Mouse (Mus musculus): ENCODE measurements around the gene Lbhd2.
A peak's percentile ranks its signal among the peaks of the same experiment; 100 is the strongest.

The Lbhd2 gene

DNA sequence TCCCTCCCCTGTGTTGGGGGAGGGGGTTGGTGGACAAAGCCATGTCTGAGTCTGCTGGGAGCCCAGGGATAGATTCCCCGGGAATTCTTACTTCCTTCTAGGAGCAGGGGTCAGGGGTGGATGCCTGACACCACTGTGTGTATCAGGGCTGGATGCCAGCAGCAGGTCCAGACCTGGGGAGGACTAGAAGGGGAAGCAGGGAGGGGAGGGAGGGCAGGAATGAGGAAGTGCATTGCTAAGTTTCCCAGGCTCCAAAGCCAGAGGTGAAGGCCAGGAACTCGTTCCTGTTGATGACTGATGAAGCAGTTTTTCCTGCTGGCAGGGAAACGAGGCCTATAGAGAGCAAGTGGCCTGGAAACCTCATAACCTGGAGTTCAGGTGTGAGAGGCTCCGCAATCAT is 25.5 kb downstream of the Lbhd2 start:
- no peak for DNase-seq (ENCODE audit: low spot score)

DNA sequence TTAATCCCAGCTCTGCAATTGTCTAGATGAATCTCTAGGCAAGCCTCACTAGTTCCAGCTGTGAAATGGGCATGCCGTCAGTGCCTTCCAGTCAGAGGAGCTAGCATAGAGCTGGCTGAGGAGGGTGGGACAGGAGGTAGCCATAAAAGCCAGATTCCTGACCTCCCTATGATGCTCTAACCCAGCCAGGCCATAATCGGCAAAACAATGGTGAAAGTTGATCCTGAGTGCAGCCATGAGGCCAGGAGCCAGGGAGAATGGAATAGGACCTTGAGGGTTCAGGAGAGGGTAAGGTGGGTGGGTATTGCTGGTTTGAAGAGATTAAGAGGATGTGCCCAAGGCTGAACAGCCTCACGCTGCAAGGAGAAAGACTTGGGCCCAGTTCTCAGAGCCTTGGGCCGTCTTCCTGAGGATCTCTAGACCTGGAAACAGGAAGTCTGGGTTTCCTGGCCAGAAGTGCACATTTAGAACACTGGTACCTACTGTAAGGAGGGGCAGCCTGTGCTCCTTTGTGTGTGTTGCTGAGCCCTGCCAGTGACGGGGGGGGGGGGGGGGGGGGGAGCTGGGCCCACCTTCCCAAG is 26.2 kb downstream of the Lbhd2 start:
- no peak for DNase-seq (ENCODE audit: low spot score)

- no peak for DNase-seq (ENCODE audit: low spot score)
These were observed 27.6 kb downstream of the Lbhd2 start for GRCm38 (mm10) chr12:111434164-111434744.

DNA sequence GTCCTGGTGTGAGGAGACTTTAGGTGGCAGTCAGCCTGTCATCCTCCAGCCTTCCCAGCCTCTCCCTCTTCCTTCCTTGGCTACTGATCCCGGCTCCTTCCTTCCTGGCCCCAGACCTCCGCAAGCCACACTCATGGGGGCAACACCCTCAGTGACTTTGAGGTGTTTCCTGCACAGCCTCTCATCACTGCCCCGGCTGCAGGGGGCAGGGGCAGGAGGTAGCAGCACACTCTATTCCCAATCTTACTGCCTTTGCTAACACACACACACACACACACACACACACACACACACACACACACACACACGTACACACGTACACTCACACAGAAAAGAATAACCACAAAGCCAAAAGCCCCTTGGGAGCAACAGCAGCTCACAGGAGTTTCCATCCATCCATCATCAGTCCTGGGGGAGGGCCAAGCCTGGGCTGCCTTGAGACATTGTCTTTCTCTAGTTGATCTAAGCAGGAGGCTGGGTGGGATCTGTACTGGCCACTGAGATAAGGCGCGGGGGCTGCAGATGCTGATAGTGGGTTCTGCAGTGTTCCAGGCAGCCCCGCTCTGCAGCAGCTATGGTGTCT is 28.2 kb downstream of the Lbhd2 start:
- DNase-seq (ENCODE audit: low spot score), result peak; percentile 73

- DNase-seq (ENCODE audit: low spot score), result no peak
These were observed 29.6 kb downstream of the Lbhd2 start for GRCm38 (mm10) chr12:111436170-111436569.

DNA sequence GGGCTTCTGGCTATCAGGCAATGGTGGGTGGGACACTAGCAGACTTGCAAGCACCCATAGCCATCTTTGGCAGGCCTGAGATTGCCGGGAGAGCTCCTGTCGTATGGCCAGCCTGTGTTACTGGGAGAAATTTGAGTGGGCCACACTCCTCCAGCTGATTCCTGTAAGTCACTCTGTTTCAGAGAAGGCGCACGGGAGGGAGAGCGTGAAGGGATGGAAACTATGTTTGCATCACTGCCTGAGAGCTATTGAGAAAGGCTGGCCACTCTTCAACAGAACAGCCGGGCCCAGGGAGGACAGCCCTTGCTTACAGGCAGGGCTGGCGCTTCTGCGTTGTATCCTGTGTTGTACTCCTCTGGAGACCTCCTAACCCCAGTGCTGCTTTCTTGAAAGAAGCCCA is 30.0 kb downstream of the Lbhd2 start:
- no peak for DNase-seq (ENCODE audit: low spot score)

GRCm38 (mm10) chr12:111437222-111437900 is 30.8 kb downstream of the Lbhd2 start:
- DNase-seq (ENCODE audit: low spot score), result no peak

DNA sequence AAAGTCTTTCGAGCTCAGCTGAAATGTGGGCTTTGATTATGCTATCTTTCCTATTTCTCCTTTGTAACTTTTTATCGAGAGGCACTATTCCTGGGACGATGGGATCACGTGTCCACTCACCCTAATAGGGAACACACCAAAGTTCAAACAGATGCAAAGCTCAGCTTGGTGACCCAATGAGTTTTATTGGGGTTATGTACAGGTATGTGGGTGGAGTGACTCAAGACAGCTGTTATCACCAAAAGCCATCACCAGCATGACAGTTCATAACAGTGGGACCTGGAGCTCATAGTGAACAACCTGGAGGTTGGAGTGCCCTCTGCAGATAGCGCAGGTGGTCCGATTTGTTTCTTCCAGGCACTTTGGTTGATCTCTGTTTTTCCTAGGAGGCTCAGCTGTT is 32.2 kb downstream of the Lbhd2 start:
- DNase-seq (ENCODE audit: low spot score), result no peak

DNA sequence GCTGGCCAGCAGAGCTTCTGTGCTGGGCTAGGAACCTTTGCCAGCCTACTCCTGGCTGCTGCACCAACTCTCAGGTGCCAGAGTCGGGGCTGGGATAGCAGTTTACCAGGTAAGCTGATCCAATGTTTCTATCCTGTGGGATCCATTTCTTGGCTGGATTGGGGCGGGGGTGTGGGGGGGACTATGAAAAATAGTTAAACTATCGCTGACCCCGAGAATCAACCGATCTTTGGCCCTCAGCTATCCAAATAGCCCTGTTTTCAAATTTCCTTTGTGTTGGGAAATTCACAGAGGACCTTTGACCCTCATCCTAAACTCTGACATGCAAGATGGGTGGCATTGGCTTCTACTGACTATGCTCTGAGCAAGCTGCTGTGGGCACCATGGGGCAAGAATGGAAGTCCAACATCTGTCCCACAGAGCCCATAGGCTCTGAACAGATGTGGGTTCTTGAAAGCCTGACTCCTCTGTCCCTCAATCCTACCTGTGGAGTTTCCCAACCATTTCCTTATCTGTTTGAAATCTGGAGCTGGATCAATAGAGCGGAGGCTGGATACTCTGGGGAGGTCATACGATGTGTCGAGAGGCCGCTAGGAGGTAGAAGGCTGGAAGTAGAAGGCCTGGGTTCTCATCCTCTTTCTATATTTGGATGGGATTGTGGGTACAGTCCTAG is 34.2 kb downstream of the Lbhd2 start:
- DNase-seq (ENCODE audit: low spot score), result no peak

- DNase-seq (ENCODE audit: low spot score), result no peak
These were observed 34.9 kb downstream of the Lbhd2 start for GRCm38 (mm10) chr12:111441523-111441922.

GRCm38 (mm10) chr12:111442309-111443010 is 35.9 kb downstream of the Lbhd2 start, which contains the start of gene Tnfaip2:
TSS of gene Tnfaip2 (plus strand) at chr12:111442469.
- DNase-seq (ENCODE audit: low spot score), result peak; percentile 81

DNA sequence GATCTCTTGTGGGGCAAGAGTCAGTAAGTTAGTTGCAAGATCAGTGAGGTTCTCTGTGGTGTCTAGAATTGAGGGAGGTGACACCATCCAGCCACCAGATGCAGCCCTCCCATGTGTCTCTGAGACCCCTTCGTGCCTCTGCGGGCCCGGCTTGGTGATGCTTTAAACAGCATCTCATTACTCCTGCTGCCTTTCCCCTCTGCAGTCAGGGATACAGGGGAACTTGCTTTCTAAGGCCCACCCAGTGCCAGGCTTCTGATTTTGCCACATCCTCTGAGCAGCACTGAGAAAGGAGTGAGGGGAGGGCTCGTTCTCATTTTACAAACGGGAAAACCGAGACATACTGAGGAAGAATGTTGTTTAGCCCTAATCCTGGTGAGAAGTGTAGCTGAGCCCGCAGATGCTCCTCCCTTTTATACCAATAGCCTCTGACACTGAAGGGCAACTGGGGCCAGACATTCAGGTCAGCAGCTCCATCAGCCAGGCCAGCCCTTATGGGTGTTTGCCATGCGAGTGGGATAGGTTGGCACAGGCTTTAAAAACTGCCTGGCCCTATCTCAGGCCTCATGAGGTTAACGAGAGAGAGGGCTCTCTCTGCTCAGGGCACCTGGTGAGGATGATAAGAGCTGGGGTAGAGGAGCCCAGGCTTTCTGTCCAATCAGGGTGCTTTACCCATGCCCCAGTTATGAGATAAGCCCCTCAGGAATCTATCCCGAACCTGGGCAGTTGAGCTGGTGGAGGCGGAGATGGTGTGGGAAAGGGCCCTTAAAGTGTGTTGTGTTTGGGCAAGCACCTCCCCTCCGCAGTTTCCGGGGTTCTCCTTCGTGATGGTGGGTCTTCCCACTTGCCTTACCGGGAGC is 36.6 kb downstream of the Lbhd2 start:
- peak; percentile 95 for DNase-seq (ENCODE audit: low spot score)

- DNase-seq (ENCODE audit: low spot score), result no peak
These were observed 37.6 kb downstream of the Lbhd2 start for GRCm38 (mm10) chr12:111443921-111444831.

DNA sequence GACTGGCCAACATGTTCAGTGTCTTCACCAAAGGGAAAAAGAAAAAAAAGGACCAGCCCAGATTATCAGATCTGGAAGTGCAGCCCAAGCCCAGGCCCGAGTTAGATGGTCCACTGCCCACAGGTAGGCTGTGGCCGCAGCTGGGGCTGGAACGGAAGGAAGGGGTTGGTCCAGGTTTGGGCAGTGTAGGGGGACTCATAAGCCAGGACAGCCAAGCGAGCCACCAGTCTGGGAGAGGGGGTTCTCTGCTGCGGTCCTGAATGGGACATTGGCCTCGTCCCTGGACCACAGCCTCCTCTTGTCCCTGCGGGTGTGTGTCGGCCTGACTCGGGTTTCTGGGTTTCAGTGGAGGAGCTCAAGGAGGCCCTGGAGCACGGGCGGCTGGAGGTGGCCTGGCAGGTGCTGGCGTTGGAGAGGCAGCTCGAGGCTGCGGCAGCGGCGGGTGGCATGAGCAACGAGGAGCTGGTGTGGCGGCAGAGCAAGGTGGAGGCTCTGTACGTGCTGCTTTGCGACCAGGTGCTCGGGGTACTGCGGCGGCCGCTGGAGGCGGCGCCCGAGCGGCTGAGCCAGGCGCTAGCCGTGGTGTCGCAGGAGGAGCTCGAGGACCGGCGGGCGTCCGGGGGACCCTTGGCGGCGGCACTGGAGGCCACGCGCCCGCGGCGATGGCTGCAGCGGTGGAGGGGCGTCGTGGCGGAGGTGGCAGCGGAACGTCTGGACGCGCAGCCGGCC is 38.7 kb downstream of the Lbhd2 start:
- no peak for DNase-seq (ENCODE audit: low spot score)

GRCm38 (mm10) chr12:111445890-111446613 is 39.4 kb downstream of the Lbhd2 start:
- no peak for DNase-seq (ENCODE audit: low spot score)

GRCm38 (mm10) chr12:111446745-111447144 is 40.1 kb downstream of the Lbhd2 start:
- no peak for DNase-seq (ENCODE audit: low spot score)

- DNase-seq (ENCODE audit: low spot score), result no peak
These were observed 40.7 kb downstream of the Lbhd2 start for GRCm38 (mm10) chr12:111447350-111447749.

All from c-Kit-positive CD71-positive TER-119-positive erythroid progenitor cells, embryonic 14.5 days (primary cell).